Mouse (Mus musculus) cortical plate, adult 2 months (tissue): ENCODE data around the gene 1700037C18Rik. TPM values are rescaled to one million over a fixed set of nuclear protein-coding genes. Genes with fewer than 3 reads are reported as not detected.
A peak's percentile ranks its signal among the peaks of the same experiment; 100 is the strongest.
"Not testable (repeated sequence)": the region's sequence is repeated elsewhere in the genome, so short reads cannot be mapped to it uniquely, and the experiment has no call there.

ENCODE experiments used
- H3K27ac ChIP-seq: fragments of 200-500 bp; 2 replicates; pipeline ENCODE4 v1.5.1; 2012; ENCODE audit warnings: low read length, control low read depth, inconsistent platforms; ENCODE audit not compliant: insufficient read depth
- H3K4me1 ChIP-seq: fragments of 200-500 bp; 2 replicates; pipeline ENCODE4 v1.6.1; 2011; ENCODE audit warnings: low read length; ENCODE audit not compliant: control insufficient read depth, insufficient read depth
- H3K4me3 ChIP-seq: fragments of 200-500 bp; 2 replicates; pipeline ENCODE4 v1.5.1; 2011; ENCODE audit warnings: mild to moderate bottlenecking, low read length, control low read depth; ENCODE audit not compliant: insufficient read depth
- CTCF ChIP-seq: fragments of 200-500 bp; IDR thresholded peaks from 2 replicates; pipeline ENCODE4 v1.5.1; 2011; ENCODE audit warnings: mild to moderate bottlenecking, control low read depth, low read length; ENCODE audit not compliant: insufficient read depth; ENCODE audit errors: extremely low read depth
- POLR2A ChIP-seq: fragments of 200-500 bp; IDR thresholded peaks from 2 replicates; pipeline ENCODE4 v1.6.1; 2011; ENCODE audit warnings: mild to moderate bottlenecking, low read length, control low read depth; ENCODE audit not compliant: insufficient read depth; ENCODE audit errors: extremely low read depth
- polyA plus RNA-seq: library from polyadenylated mRNA; depleted of rRNA; stranded (reverse); fragments of >200 nt; gene quantifications from 2 replicates; pipeline ENCODE4 v1.2.3, GENCODE M21; 2012

Gene 1700037C18Rik
- polyA plus RNA-seq, 1 experiment: 9.5 TPM

DNA sequence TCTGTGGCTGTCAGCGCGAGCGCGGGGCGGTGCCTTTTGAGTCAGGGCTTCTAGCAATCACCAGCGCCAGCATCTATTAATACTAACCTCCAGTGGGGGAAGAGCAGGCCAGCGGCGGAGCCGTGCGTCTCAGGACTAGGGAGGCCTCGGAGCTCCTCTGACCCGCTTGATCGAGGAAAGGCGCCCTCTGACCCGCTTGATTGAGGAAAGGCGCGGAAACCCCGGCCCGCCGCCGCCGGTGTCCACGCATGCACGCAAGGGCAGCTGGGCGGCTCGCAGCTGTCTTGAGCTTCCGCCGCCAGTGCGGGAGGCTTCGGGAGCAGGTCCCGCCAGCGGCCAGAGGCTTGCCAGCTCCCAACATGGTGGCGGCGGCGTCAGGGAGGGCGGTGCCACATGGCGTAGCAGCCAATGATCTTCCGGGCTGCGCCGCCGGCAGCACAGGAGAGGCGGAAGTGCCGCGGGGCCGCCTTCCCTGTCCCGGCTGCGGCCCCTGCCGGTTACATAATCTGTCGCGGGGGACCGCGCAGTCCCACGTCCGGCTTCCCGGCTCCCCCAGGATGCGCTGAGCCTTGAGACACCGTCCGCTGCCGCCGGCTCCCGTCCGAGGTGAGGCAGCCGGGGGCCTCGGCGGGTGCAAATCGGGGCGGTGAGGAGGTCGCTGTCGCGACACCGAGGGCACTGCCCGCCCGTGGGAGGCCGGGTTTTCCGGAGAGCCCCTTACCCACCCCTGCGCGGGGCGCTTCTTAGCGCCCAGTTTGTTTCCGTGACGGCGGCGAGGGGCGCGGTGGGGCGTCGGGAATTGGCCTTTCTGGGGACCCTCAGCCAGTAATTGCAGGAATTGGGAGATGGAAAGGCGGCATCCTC lies 24.1 kb downstream of the 1700037C18Rik start, which contains the start of the genes Zfp597 and Gm20695:
Zfp597 (minus strand) TSS at position 361 of the 864 bp plus-strand sequence.
Gm20695 (plus strand) TSS at position 448 of the 864 bp plus-strand sequence.
- TF ChIP-seq CTCF: no peak
- 0 out of 2 replicates have a peak, but pooled peaks have one; percentile 52 for TF ChIP-seq POLR2A
- H3K4me1 ChIP-seq: peaks cover 5% of the 10 kb centered on the region
- peak within 1 kb of the TSS; percentile 99 for H3K27ac ChIP-seq
- peak within 1 kb of the TSS; percentile 85 for H3K4me3 ChIP-seq

- Histone ChIP-seq H3K27ac (no peak overlapping the region), H3K4me3 (no peak overlapping the region), H3K4me1 (peaks cover 1% of the 10 kb centered on the region; the same call in 1 of the 2 replicates)
- no peak for TF ChIP-seq CTCF
- TF ChIP-seq POLR2A: no peak
Measured at GRCm38 (mm10) chr16:3876346-3876745, 32.1 kb downstream of the 1700037C18Rik start.

DNA sequence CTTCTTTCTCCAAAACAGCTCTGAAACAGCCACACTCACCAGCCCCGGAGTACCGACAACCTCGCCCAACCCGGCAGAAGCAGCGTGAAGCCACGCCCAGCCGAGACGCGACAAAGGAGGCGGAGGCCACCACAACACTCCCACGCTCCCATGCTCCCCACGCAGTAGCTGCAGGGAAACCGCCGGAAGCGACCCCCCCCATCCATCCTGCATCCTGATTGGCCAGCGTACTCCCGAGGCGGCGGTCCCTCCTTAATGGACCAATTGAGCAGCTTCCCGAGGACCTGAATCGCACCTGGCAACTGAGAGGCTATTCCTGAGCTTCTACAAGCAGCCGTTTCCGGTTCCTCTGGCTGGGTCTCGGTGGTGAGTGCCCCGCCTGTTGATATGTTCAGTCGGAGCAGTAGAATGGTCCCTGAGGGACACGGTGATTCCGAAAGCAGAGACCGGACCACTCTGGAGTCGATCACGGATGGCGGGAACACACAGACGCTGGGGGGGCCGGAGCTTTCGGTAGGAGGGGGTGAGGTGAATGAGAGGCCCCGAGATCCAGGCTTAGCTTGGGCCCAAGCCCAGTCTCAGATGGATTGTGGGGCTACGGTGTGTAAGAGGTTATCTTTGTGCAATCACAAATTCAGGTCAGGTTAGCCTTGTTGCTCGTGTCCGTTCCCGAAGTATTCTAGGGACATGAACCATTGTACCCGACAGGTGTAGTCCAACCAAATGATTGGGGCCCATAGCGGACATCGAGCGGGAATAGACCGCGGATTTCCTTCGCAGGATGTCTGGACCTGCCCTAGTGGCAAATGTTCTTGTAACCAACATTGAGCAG lies 36.1 kb downstream of the 1700037C18Rik start, which contains the start of gene Naa60:
Naa60 (plus strand) TSS at position 160 of the 832 bp plus-strand sequence.
- no peak for TF ChIP-seq CTCF
- no peak; the same call in 1 of the 2 replicates for TF ChIP-seq POLR2A
- Histone ChIP-seq H3K4me3 (peak within 1 kb of the TSS; percentile 40), H3K4me1 (0 out of 2 replicates have a peak, but pooled peaks cover 1% of the 10 kb centered on the region), H3K27ac (no peak within 1 kb of the TSS)

DNA sequence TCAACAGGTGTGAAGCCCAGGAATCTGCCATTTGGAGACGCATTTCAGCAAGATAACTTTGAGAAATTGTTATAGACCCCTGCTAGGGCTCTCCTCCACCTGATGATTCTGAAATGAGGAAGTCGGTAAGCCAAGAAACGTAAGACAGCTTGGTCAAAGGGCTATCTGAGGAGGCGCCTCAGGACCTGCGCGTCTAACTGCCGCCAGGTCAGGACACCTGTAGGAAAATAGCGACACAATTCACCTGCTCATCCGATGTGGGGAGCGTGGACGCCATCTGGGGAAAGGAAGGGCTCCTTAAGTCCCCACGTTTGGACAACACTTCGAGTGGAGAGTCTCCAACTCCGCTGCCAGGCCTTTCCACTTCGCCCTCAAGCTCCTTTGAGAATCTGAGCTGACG lies 36.7 kb downstream of the 1700037C18Rik start:
- 0 out of 2 replicates have a peak, but pooled peaks cover 1% of the 10 kb centered on the region for H3K4me1 ChIP-seq
- TF ChIP-seq POLR2A: no peak
- no peak for TF ChIP-seq CTCF
- H3K27ac ChIP-seq: no peak overlapping the region
- peak overlapping the region; percentile 40 for H3K4me3 ChIP-seq

DNA sequence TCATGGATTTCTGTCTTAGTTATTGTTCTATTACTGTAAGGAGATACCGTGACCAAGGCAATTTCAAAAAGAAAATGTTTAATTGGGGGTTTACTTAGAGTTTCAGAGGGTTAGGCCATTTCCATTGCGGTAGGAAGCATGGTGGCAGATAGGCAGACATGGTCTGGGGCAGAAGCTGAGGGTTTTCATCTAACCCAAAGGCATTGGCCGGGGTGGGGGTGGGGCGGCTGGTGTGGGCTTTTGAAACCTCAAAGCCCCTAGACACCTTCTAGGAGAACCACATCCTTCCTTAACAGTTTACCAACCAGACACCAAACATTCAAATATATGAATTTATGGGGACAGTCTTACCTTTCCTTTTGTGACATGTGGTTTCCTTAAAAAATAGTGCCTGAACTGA lies 49.2 kb downstream of the 1700037C18Rik start:
- Histone ChIP-seq H3K4me1 (no peaks in the 10 kb centered on the region), H3K27ac (no peak overlapping the region), H3K4me3 (no peak overlapping the region)
- TF ChIP-seq CTCF (no peak), POLR2A (no peak)

DNA sequence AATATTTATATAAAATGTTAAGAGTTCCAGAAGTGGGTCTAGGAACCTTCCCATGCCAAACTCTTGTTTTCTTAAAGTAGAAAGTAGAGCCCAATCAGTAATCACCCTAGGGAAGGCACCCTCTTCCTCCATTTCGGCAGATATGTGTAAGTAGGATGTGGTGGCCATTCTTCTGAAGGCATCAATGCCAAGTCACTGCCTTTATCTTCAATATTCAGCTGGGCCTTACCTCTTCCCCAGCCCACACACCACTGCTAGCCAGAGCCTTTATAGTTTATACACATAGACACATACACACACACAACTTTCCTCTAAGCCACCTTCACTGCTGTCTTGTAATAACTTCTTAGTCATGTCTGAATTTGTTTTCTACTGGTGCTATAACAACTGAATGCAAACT lies 52.7 kb downstream of the 1700037C18Rik start:
- no peak overlapping the region for H3K27ac ChIP-seq
- H3K4me1 ChIP-seq: no peaks in the 10 kb centered on the region; the same call in 1 of the 2 replicates
- no peak overlapping the region for H3K4me3 ChIP-seq
- TF ChIP-seq POLR2A (no peak), CTCF (no peak)

GRCm38 (mm10) chr16:3854437-3855182 lies 53.9 kb downstream of the 1700037C18Rik start:
- H3K4me1 ChIP-seq: no peaks in the 10 kb centered on the region; the same call in 1 of the 2 replicates
- no peak for TF ChIP-seq POLR2A
- no peak overlapping the region for H3K27ac ChIP-seq
- H3K4me3 ChIP-seq: no peak overlapping the region

DNA sequence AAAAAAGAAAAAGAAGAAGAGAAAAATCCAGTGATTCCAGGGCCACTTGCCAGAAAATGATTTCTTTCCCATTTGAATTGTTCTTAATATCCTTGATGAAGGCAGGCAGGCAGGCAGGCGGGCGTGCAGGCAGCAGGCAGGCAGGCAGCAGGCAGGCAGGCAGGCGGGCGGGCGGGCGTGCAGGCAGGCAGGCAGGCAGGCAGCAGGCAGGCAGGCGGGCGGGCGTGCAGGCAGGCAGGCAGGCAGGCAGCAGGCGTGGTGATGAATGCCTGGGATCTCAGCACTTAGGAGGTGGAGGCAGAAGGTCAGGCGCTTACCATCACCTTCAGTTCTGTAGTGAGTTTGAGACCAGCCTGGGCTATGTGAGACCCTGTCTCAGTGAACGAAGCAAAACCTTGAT lies 55.9 kb downstream of the 1700037C18Rik start:
- H3K27ac ChIP-seq: no peak overlapping the region
- H3K4me3 ChIP-seq: no peak overlapping the region
- H3K4me1 ChIP-seq: peaks cover 4% of the 10 kb centered on the region
- no peak for TF ChIP-seq POLR2A
- no peak for TF ChIP-seq CTCF

GRCm38 (mm10) chr16:3851301-3851700 lies 57.2 kb downstream of the 1700037C18Rik start:
- not testable (repeated sequence) for H3K4me1 ChIP-seq, H3K27ac ChIP-seq, H3K4me3 ChIP-seq
